Mouse (Mus musculus) right cerebral cortex, adult 18-20 months (tissue): ENCODE measurements at regions not wholly inside any gene's neighbourhood (a gene's known extent, or its start where the extent isn't known, plus 50 kb on each side); places are given as distances from the start of the nearest gene placed in this dataset.

Experiments used
- DNase-seq: peaks from one replicate; pipeline ENCODE4 v3.0.0; 2022; ENCODE audit warnings: mixed read lengths

DNA sequence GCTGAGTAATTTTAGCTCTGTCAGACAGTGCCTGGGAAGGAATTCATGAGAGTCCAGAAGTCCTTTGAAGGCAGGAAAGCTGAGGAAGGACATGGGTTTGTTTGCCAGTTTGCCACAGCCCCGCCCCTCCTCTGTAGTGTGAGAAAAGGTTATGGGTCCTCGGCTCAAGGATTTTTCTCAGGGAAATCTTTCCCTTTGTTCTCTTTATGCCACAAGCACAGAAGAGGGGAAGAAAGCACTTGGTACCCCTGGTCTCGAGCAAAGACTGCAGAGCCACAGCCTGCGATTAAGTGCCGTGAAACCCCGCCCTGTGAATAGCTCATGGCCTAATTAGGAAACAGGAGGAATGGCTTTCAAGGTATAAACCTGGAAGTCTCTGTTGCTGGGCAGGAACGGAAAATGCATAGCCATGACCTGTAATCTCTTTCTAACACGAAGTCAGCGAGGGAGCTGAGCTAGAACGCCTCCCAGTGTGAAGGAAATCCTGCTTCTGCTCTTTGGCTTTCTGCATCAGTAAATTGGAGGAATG lies 166.1 kb upstream of the Tars start:
- no peak for DNase-seq

DNA sequence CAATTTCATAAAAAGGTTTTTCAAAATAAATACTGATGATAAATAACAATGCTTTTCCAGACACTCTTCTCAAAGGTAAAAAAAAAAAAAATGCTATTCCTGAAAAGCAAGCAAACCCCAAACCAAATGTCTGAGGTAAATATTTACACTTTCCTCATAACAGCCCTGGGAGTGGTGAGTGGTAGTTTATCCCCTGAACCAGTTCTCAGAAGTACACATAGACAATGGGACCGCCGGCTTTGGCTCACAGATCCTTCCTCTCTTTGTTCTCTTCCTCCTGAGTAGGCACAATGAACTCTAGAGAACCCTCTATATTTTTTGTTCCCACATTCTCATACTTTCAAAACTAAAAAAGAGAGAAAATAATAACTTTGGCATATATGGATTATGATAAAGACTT lies 153.1 kb upstream of the Tars start:
- no peak for DNase-seq

- no peak for DNase-seq
These were observed 152.6 kb upstream of the Tars start for GRCm38 (mm10) chr15:11552110-11552509.

DNA sequence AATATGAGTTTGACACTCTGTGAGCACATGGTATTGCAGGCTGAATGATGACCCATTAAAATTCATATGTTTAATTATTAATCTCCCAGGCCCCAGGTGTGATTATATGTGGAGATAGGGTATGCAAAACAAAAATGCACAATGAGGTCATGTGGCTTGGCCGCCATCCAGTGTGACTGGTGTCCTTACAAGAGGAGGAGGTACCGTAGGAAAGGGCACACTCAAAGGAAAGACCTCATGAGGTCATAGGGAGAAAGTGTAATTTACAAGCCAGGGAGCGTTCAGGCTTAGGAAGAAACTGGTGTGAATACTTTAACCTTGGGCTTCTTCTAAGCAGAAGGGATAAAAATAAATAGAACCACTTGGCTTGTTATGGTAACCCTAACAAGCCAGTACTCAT lies 140.0 kb upstream of the Tars start:
- no peak for DNase-seq

- no peak for DNase-seq
These were observed 136.7 kb upstream of the Tars start for GRCm38 (mm10) chr15:11536076-11536620.

DNA sequence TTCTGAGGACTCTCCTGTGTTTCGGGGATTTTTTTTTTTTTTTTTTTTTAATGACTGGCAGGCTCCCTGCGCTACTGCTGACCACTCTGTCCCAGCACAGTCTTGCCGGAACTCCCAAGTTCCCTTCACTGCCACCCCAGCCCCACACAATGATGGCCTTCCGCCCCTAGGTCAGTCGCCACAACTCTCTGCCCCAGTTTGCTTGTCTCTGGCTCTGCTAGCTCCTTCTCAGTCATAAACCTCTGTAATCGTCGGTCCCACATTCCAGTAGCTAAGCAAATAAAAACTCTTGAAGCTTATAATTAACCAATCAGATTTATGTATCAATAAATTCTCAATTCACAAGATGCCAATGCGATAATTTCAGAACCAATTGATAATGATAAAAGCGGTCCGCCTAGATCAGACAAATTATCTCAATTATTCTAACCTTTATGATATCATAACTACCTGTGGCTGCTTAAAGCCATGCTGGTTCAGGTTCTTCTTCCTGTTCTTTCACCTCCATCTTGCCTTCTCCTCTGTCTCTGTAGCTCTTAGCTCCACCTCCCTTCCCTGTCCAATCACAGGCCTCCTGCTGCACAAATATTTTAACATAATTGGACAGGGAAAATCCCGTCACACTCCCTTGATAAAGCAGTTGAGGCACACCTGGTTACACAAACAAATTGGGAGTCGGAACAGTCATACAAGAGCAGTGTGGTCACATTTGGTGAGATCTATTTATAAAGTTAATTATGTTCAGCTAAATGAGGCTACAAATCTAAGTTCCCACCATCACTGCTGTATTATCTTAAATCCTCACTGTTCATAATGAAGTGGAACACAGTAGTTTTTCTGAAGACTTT lies 135.2 kb upstream of the Tars start:
- DNase-seq = no peak

GRCm38 (mm10) chr15:11533616-11534015 lies 134.2 kb upstream of the Tars start:
- no peak for DNase-seq

DNA sequence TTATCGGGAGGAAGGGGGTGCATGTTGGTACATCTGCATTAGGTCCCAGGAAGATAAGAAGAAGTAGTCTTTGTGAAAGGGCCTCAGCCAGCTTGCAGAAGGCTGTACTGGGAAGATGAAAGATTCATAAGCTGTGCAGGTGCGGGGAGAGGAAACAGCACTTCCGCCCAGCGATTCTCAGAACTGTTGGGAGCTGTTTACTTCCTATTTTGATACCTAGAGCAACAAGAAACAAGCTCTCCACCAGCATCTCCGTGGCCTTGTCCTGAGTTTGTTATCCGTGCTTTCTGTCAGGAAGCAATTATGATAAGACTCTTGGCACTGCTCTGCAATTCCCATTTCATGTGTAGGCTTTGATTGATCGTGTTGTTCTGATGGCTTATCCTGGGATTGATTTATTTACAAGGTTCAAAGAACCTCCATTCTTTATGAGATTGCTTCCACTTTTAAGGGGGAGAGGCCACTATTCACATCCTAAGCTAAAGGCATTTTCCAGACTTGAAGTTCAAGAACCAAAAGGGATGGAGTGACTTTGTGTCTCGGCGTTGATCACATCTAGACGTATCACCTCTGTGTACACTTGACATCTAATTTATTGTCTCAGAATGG lies 133.6 kb upstream of the Tars start:
- DNase-seq = no peak

DNA sequence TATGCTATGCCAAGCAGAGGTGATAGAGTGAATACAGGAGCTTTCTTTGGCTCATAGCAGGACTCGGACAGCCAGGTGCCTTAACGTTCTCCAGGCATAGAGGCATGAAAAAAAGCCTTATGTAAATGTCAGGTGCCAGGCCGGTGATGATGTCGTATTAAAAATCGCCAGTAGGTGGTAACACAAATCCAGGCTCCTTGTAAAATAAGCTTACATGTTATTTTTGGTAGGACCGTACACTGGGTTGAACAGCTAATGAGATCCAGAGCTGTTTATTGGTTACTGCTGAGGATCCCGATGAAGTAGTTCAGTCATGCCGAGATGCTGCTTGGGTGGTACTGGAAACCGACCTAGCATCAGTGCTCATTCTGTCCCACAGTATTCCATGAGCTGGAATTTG lies 133.1 kb upstream of the Tars start:
- DNase-seq = no peak

GRCm38 (mm10) chr15:11529819-11530810 lies 130.7 kb upstream of the Tars start:
- no peak for DNase-seq

- no peak for DNase-seq
These were observed 125.1 kb upstream of the Tars start for GRCm38 (mm10) chr15:11524337-11525106.

GRCm38 (mm10) chr15:11518565-11518964 lies 119.1 kb upstream of the Tars start:
- DNase-seq = no peak

- no peak for DNase-seq
These were observed 118.4 kb upstream of the Tars start for GRCm38 (mm10) chr15:11517892-11518291.

DNA sequence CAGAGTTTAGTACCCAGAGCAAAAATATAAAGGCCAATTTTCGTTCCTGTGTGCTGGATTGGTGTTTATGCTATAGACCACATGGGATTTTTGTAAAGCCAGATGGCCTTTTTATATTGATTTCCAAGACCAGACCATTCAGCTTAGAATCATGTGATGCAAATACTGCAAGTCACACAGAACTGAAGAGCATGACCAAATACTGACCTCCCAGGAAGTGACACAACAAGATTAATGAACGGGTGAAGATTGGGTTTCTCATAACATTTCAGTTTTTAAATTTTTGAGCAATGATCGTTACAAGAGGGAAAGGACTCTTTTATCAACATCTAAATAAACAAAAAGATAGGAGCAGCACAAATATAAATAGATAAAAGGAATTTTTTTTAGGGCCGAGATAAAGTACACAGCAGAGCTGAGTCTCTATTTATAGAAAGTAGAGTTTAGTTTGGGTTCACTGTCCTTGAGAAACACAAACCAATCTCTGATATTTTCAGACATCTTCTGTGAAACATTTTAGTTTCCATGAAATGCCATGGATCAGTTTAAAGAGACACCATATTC lies 105.7 kb upstream of the Tars start:
- DNase-seq = no peak

GRCm38 (mm10) chr15:11496436-11496835 lies 97.0 kb upstream of the Tars start:
- DNase-seq = no peak

DNA sequence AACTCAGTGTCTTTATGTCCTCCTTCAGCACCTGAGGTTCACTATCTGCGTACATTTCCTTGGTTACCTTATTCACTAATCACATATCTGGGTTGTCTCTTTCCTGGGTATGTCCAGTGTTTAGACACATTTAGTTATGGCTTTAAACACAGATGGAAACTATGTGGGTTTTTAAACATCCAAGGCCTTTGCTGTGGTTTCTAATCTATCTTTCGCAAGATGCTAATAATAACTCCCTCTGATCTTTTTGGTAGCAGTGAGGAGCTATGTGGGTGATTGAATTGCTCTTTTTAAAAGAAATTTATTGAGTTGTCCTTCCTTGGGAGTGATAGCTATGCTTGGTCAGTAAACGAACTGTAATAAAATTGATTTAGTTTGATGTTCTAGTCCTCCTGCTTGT lies 89.7 kb upstream of the Tars start:
- DNase-seq = no peak

DNA sequence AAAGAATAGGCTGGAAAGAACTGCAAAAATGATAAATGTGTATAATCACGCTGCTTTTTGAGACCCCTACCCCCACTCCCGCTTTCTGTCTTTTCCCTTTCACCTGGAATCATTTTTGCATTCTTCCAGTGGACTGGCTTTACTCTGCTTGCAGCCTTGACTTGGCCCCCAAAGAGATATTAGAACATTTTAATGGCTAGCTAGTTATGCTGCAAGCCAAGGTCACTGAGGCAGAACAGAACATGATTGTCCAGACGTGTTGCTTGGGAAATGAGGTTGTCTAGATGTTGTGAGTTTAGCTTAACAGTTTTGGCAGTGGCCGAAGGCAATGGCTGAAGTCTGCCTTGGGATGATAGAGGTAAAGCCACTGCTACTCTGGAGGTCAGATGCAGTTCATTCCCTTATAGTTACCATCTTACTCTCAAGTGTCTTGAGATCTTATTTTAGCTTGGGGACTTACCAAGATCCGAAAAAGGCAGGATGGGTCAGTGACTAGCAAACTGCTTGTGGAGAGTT lies 87.9 kb upstream of the Tars start:
- DNase-seq = no peak

GRCm38 (mm10) chr15:11483916-11484315 lies 84.5 kb upstream of the Tars start:
- no peak for DNase-seq

GRCm38 (mm10) chr15:11479166-11479944 lies 79.9 kb upstream of the Tars start:
- DNase-seq = peak; percentile 12

DNA sequence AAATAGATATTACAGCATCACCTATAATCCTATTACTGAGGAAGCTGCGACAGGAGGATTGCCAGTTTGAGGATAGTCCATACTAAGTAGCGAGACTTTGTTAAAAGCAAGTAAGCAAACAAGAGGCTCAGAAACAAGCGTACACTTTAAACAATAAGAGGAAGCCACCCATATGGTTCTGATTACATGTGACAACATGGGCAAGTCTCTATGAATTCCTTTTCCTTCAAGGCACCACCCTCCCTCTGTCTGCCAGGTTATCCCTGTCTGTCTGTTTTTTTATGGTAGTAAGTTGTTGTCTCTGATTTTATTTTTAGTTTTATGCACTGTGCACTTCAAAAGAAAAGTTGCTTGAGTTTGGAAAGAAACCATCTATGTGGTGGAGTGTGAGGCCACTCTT lies 76.8 kb upstream of the Tars start:
- no peak for DNase-seq

DNA sequence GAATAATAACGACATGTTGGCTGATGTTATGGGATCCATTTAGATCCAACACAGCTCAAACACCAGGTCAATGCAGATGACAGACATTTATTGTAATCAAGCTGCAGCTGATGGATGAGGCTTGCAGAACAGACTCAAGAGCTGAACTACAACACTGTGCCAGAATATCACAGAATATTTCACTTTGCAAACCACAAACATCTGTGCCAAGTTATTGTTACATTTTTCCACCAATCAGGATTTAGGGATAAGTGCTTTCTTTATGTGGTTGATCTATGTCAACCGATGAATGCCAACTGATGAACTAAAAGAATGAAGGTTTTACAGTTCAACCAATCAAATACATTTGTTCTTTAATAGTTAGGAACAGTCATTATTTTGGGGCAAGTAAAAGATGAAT lies 63.9 kb upstream of the Tars start:
- no peak for DNase-seq
